Mouse (Mus musculus): Measurements from ENCODE around the gene Cckbr. TPM values are rescaled to one million over a fixed set of nuclear protein-coding genes. Genes with fewer than 3 reads are reported as not detected.
A peak's percentile ranks its signal among the peaks of the same experiment; 100 is the strongest.

Gene Cckbr
- 10 to 100 TPM; 13.2 to 14.5 TPM for total RNA-seq (2021)
- long read RNA-seq, transcript Cckbr-201 (5 exons, 2,573 nt), result major isoform, 9 of 12 reads
- long read RNA-seq, partial matches to known transcripts, result 2 of 12 reads
- long read RNA-seq, other reads (novel, unspliced or antisense), result 1 of 12 reads

DNA sequence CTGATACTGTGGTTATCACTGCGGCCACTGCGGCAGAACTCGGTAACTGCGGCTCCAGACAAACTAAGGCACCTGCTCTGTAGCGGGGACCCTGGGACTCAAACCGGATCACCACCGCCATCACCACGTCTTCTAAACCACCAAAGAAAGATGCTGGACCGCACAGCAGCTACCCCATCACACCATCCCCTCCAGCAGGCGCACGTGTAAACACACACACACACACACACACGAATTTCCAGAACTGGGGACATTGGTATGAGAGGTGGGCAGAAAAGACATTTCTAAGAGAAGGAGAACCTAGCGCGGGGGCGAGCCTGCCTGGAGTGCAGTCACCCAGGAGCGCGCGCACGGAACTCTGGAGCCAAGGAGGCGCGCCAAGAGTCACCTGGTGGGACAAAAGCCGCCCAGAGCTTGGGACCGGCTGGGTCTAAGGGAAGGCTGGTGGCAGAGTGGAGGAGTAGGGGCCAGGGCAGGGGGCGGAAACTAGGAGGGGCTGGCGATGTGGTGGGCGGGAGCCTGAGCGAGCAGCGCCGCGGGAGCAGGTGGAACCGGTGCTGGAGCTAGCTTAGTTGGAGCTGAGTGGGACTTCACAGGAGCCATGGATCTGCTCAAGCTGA is at the start of gene Cckbr:
Gene Cckbr, plus strand, starts transcription at position 308 of the 620 bp plus-strand sequence.
- DNase-seq (ENCODE audit: low spot score in 2 of 2), result peak in 1 of 2 experiments; percentile 28

DNA sequence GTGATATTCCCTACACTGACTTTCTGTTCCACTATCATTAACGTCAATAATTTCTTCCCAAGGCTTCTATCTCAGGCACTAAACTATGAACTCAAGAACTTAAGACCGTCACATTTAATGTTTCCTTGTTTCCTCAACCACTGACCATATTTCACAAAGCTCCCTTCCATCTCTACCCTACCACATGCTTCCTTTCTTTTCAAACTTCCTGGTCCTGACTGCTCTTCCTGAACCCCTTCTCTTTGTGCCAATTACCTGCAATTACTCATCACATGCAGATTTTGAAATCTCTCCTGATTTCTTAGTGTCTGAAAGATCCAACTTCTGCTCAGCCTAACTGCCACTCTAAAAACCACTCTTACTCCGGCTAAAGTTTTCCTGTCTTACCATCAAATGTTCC is 45.2 kb upstream of the Cckbr start:
- no peak for DNase-seq (ENCODE audit: low spot score in 2 of 2)

DNA sequence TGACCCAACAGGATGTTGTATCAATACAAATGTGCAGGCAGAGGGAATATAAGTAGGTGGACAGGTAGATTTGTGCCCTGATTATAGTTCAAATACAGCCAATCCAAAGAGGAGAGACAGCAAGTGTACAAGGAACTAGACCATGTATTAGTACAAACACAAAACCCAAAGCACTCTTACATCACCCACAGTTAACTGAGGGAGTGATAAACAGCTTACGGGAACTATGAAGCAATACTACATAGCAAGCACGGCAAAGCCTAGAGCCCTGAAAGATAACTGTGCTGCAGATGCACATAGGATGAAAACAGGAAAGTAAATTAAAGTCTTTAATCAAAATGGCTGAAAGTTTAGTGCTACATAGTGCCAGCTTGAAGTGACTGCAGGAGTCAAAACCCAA is 37.8 kb upstream of the Cckbr start:
- DNase-seq (ENCODE audit: low spot score in 2 of 2), result no peak

DNA sequence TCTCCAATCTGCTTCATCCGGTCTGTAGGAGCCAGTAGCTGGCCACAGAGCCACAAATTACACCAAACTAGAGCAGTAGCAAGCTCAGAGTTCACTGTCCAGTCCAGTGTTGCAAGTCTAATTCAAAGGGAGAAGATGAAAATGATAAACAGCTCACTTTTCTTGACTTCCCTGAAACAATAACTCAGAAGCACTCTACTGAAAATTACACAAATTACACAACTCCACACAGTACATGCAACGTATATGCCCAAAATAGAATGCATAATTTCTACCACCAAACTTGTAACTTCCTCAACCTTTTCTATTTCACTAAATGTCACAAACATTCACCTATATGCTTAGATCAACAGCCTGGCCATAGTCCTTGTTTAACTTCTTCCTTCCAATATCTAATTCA is 35.3 kb upstream of the Cckbr start:
- DNase-seq (ENCODE audit: low spot score in 2 of 2), result no peak

DNA sequence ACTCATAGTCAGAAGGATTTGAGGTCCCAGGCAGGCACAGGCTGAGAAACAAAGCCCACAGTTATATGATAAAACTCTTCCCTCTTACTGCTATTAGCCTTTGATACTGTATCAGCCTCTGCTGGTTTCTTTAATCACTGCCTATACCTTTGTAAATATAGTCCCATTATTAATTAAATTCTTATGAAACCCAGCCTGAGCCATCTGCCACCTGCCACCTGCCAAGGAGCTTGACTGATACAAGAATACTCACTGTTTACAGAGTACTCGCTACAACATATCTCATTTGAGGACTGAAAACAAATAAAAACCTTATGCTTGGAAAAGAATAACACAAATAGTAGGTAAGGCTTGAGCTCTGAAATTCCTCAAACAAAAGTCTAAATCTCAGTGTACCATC is 30.9 kb upstream of the Cckbr start:
- no peak for DNase-seq (ENCODE audit: low spot score in 2 of 2)

DNA sequence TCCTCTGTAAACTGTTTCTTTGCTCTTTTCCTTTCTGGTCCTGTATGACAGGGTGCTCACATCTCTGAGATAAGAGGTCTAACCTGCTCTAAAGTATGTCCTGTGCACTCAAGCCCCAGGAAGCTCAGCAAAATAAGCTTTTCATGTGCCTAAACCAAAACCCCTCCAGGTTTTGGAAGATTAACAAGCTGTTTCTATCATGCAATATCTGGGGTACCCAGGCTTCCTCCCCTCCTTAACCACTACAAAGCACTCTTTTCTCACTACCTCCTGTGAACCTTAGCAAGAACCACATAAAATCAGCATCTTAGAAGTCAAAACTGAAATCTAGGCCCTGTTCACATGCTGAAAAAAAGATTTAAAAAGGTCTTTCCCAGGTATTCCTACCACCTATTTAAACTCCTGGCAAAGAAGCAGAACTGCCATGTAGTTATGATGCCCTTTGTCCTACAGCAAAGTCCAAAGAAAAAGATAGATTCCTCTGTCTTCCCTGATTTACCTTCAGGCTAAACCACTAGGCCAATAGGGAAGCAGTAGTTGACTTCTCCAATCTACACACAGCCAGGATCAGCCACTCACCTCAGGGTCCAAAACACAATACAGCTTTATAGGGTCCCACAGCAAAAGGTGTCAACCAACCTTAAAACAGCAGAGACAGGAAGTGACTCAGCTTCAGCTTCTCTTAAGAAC is 30.3 kb upstream of the Cckbr start:
- DNase-seq (ENCODE audit: low spot score in 2 of 2), result no peak

DNA sequence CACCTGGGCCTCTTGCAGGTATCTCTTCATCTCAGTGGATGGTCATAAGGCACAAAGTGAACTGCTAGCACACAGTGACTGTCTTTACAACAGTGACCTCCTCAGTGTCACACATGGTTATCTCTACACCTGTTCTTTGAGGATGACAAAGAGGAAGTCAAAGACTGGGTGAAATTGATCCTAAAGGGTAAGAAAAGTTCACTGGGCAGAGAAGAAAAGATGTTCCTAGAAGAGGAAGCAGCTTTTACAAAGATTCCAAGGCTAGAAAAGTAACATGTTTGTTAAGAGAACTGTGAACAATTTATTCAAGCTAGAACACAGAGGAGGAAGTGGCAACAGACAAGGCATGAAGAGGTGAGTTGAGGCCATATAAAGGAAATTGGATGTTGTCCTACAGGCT is 29.4 kb upstream of the Cckbr start:
- DNase-seq (ENCODE audit: low spot score in 2 of 2), result no peak

DNA sequence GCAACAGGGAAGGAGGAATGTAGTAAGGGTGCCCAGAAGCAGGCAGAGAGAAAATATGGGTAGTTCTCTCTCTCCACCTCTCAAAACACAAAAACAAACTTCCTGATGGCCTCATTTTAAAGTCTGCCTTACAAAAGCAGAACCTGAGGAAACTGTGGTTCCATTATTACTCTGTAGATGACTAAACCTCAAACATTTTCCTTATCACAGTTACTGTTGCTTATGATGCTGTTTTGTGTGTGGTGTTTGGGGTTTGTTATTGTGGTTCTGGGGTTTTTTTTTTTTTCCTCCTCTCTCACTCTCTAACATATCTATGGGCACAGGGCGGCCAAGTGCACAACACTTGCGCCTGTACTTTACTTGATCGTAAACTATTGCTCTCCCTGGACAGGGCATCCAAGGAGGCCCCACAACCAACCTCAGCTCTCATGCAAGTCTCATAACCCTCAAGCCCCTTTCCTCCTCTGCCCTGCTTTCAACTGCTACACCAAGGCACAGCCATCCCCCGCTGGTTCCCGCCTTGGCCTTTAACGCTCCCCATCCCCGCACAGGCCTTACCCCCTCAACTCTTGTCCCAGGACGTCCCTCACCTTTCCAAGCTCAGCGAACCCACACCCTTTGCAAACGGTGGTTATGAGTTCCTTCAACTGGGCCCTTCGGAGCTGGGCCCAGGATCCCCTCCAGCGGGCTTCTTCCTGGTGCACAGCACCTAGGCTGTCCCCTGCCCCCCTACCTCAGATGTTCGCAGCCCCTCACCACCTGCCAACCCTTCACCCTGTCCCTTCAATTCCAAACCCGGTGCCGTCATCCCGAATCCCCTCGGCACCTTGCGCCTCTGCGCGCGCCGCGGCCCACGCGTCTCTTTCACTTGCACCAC is 26.2 kb upstream of the Cckbr start:
- DNase-seq (ENCODE audit: low spot score in 2 of 2), result no peak

DNA sequence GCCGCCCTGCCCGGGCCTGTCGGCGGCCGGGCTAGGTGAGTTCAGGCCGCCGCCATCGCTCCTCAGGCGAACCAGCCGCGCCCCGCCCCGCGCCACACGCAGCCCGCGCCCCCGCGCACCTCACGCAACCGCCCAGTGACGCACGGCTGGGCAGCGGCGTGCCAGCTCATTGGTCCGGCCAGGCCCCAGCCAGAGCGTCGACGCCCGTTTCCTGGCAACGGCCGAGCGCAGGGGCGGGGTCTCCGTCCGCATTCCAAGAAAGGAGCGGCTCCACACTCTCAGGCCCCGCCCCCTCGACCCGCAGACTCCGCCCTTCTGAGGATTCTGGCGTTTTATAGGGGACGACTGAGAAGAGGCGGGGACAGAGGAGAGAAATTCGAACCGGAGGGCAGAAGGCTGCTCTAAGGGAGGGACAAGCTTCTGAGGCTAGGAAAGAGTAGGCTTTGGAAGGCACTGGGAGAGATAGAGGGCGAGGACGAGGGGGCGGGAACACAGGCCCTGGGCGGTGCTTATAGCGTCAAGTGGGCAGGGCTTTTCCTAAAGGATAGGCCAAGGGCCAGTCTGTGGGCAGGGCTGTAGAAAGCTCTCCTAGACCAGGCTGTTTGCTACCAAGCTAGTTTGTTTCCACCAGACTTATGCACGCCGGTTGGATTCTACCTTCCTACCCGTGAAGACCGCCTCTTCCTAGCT is 25.5 kb upstream of the Cckbr start, which contains the start of gene Fam160a2:
Gene Fam160a2, minus strand, starts transcription at position 120 of the 690 bp plus-strand sequence.
- peak; percentile 99 to 100 for DNase-seq (ENCODE audit: low spot score in 2 of 2)

DNA sequence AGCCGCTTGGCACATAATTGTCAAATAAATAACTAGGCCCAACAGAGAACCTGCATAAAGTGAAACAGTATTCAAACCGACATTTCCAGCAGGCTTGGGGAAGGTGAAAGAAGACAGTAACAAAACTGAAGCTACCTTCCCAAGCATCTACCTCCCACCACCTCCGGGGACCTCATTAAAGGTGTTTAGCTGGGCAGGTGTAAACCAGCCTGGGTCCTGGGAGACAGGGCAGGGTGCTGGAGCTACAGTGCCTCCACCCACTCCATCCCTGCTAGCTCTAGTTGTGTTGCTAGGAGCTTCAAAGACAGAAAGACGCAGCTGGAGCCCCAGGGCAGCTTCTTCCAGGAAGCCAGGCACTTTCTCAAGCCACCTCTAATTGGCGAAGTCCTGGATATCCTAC is 21.3 kb upstream of the Cckbr start, which contains the start of gene Cnga4:
Gene Cnga4, plus strand, starts transcription at position 301 of the 400 bp plus-strand sequence.
- DNase-seq (ENCODE audit: low spot score in 2 of 2), result no peak

DNA sequence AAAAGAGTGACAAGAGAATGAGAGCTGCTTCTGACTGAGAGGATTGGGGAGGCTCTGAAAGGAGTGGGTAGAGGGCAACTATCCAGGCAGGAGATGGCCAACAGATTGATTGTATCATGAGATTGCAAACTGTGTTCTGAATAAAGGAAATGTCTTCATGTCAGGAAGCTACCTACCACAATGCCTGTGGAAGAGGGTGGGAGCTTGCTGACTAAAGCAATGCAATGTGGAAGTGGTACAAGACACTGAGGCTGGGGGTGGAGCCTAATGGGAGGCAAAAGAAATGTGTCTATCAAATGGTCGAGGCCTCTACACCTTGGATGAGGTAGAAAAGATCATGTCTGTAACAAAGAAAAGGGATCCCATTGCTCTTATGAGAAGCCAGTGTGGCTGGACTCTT is 19.2 kb upstream of the Cckbr start:
- DNase-seq (ENCODE audit: low spot score in 2 of 2), result no peak

DNA sequence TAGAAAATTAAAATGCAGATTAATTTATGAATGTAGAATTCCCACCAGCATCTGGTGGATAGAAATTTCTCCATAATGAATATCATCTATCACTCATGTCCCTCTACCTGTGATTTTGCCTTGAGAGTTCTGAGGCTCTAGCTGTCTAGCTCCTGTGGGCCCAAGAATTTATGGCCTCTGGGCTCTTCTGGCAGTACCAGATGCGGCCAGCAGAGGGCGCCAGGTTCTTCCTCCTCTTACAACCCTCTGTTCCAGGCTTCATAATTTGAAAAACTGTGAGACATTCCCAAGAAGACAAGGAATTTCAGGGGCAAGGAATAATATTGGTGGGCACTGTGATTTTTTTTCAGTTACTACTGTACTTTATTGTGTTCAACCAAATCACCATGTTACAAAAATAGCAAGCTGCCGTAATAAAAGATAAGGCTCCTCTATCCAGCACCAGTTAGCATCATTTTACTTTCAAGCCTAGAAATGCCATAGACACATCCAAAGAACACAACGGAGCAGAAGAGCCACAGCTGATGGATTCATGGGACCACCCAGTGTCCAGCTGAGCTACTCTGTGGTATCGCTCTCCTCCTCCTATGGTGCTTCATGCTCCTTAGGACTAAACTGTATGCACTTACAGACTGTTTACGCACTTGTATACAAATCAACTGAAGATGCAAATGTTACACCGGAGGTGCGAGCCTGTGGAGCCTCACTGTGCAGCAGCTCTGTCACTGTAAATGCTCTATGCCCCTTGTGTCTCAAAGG is 13.5 kb upstream of the Cckbr start:
- DNase-seq (ENCODE audit: low spot score in 2 of 2), result peak; percentile 86 to 87

DNA sequence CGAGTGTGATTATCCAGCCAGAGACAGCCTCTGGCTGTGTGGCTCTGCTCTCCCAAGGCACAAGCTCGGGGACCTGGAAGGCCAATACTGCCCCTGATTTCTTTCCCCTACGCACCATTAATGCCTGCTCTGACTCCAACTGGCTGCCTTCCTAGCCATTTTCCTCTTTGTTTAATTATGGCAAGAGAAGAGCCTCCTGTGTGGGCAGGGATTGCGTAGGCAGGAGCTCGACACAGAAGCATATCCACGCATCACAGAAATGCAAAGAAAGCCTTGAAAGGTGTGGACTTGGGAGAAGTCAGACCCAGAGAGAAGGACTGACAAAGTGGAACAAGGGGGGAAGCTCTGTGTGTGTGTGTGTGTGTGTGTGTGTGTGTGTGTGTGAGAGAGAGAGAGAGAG is 11.1 kb upstream of the Cckbr start:
- DNase-seq (ENCODE audit: low spot score in 2 of 2), result no peak

DNA sequence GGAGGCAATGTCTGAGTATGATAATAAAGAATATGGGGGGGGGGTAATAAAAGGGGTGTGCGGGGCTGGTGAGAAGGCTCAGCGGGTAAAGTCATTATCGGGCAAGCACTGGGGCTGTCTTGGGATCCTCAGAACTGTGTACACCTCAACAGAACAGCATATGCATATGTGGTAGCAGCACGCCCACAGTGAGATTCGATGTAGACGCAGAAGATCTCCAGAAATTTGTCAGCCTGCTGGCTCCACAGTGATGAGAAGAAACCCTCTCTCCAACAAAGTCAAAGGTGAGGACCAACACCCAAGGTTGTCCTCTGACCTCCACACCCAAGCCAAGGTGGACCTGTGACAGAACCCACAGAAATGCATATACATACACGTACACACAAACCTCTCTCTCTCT is 9.0 kb upstream of the Cckbr start:
- DNase-seq (ENCODE audit: low spot score in 2 of 2), result no peak

DNA sequence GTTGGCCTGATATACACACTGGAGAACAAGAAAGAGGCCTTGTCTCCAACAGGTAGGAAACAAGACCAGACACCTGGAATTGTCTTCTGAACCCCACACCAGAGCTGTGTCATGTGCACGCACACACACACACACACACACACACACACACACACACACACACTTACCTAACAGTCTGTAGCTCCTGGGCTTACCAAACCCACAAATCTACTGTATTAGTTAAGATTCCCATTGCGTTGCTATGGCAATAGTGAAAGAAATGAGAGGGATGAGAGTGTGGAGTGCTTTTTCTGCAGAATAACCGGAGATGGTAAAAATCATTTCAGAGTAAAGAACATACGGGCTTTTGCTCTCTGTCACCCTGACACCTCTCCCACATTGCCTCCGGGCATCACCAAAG is 7.4 kb upstream of the Cckbr start:
- DNase-seq (ENCODE audit: low spot score in 2 of 2), result no peak

DNA sequence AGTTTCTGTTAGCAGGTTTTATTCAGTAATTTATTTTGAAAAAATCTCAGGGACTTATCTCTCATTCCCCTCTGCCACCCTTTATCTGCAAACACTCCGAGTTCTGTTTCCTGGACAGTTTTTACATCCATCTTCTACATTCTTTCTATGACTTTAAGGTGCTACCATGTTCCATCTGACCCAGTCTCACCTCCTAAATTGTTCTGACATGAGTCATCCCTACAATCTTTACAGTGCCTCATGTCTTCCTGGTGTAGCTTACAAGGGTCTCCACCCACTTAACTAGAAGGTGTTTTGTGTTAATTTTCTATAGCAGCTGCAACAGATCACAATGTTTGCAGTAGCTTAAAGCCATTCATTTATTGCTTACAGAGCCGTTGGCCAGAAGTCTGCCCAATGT is 4.6 kb upstream of the Cckbr start:
- no peak for DNase-seq (ENCODE audit: low spot score in 2 of 2)

DNA sequence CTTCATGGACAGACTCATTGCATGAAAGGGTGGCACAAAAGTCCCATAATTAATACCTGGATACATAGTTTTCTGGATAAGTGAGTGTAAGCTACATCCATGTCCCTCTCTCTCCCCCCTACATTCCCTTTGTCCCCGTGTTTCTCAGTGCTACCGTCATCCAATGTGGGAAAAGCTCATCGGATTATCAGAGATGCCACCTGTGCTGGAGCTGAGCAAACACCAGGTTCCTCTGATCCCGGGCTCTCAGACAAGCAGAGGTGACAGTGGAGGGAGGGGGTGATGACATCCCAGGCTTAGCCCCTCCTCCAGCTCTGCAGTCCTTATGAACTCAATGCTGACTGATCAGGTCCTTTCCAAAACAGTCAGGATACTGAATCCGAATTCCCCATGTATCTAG is 1.2 kb upstream of the Cckbr start:
- no peak for DNase-seq (ENCODE audit: low spot score in 2 of 2)

DNA sequence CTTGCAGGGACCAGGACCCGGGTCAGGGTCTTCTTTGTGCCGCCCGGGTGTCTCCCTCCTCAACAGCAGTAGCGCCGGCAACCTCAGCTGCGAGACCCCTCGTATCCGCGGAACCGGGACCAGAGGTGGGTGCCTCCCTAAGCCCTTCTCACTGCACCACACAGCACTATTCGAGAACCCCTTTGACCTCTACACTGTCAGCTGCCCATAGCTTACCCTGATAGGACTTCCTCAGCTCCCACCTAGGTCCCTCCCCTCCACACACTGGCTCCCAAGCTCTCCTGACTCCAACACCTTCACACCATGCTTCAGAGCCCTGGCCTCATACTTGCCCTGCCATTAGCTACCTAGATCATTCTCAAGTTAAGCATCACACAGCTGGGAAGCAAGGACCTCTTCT is 520 bp downstream of the Cckbr start:
- no peak for DNase-seq (ENCODE audit: low spot score in 2 of 2)

DNA sequence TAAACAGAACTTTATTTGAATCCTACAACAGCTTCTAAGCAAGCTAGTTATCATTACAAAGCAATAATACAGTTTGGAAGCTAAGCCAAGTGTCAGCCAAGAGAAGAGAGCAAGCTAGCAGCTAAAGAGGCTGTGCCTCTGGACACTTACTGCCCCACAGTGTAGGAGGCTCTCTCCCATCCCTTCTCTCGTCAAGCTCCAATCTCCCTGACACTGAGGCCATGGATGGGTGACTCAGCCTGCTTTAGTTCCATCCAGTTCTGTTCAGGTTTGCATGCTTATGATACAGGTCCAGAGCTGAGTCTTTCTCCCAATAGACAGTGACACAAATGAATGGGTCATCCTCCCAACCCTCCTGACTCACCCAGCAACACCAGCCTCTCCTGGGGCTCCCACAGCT is 6.5 kb downstream of the Cckbr start:
- no peak for DNase-seq (ENCODE audit: low spot score in 2 of 2)

DNA sequence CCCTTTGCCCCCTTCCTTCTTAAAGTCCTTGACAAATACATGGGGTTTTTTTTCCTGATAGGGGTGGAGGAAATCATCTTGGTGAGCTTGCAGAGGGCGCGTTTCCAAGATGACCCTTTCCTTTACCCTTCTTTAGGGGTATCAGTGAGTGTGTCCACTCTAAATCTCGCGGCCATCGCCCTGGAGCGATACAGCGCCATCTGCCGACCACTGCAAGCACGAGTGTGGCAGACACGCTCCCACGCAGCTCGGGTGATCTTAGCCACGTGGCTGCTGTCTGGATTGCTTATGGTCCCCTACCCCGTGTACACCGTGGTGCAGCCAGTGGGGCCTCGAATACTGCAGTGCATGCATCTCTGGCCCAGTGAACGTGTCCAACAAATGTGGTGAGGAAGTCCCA is 8.3 kb downstream of the Cckbr start:
- no peak for DNase-seq (ENCODE audit: low spot score in 2 of 2)
